Mouse (Mus musculus) spleen, adult 2 months (tissue): ENCODE data around the gene Pdgfc.

Experiments used
- CTCF ChIP-seq: fragments of 200-500 bp; IDR thresholded peaks from 2 replicates; pipeline ENCODE4 v1.5.1; 2011; ENCODE audit warnings: mild to moderate bottlenecking, inconsistent platforms; ENCODE audit not compliant: insufficient read depth, insufficient read length, insufficient replicate concordance; ENCODE audit errors: extremely low read depth
- POLR2A ChIP-seq: fragments of 200-500 bp; IDR thresholded peaks from 2 replicates; pipeline ENCODE4 v1.6.1; 2011; ENCODE audit warnings: low read depth, low read length, inconsistent platforms

- TF ChIP-seq CTCF, result no peak
- TF ChIP-seq POLR2A, result no peak
Observed at GRCm38 (mm10) chr3:81044653-81045343, 8.6 kb downstream of the Pdgfc start.
